Mouse (Mus musculus): Measurements from ENCODE around the gene Fjx1.

DNA sequence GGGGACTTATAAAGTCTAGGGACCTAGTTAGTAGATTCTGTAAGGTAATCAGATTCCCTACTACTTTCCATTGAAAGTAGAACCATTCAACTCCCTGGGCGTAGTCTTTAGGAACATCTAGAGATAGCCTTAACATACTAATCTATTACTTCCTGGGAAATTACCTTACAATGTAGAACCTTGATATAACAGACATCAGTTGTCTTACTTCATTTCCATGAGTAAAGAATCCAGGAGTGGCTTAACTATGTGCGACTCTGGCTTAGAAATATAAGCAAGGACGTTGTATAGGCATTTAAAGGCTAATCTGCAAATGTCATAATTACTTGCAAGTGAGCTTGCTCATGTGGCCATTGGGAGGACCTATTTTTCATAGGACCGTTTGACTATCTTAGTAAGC is 49.0 kb downstream of the Fjx1 start:
- TF ChIP-seq POLR2A (IDR thresholded peaks at IDR 0.05; ENCODE audit: low read depth, low read length) (no peak), CTCF (conservative IDR thresholded peaks at IDR 0.05 in 1 of 2, IDR thresholded peaks at IDR 0.05 in 1 of 2; ENCODE audit: low read depth in 2 of 2, low read length in 2 of 2) (no peak), CHD1 (IDR thresholded peaks at IDR 0.05; ENCODE audit: low read depth, low read length) (no peak)

All from CH12.LX (cell line).